Mouse (Mus musculus): ENCODE measurements around the gene Fryl.

DNA sequence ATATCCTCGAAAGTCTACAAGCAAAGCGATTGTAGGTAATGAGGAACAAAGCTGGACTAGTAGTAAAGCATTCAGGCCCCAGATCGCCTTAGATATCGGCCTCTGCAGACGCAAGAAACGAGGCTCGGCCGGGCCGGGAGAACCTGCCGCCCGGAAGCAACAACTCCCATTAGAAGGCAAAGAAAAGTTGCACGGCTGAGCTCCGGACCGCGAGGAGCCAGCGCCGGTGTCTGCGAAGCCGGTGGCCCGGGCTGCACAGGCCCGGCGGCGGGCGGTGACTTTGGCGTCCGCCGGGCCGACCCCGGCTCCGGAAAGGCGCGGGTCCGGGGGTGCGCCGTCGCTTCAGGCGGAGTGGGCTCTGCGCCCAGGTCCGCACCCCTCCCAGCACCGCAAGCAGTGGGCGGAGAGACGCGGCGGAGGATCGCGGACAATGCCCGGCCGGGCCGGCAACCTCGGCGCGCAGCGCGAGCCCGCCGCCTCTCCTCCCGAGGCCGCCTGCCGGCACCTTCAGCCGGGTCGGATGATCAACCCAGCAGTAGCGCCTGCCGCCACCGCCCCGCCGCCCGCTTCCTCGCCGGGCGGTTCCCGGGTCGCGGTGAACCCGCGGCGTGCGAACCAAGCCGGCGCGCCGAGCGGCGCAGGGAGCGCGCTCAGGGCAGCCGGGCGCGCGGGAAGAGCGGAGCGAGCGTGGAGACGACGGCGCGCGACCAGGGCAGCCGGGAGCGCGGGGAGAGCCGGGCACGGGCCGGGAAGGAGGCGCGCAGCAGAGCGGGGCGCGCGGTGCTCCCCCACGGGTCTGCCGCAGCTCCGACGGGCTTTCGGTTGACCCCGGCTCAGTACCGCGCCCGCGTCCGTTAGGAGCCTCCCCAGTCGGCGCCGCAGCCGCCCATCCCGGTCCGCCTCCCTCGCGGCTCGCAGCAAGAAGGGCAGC lies 833 bp downstream of the Fryl start:
- TF ChIP-seq POLR2A (IDR thresholded peaks at IDR 0.05; ENCODE audit: low read depth, low read length) (no peak), CTCF (conservative IDR thresholded peaks at IDR 0.05; ENCODE audit: insufficient read depth, insufficient read length, low read depth, low read length) (no peak)

Data from kidney, adult 2 months (tissue).